Mouse (Mus musculus) olfactory bulb, adult 2 months (tissue): ENCODE results near the gene Gm10320. TPM values are rescaled to one million over a fixed set of nuclear protein-coding genes. Genes with fewer than 3 reads are reported as not detected.

Experiments used
- H3K27ac ChIP-seq: fragments of 200-500 bp; 2 replicates; pipeline ENCODE4 v1.5.1; 2012; ENCODE audit warnings: low read depth, low read length; ENCODE audit not compliant: insufficient read depth
- H3K4me1 ChIP-seq: fragments of 200-500 bp; 2 replicates; pipeline ENCODE4 v1.6.1; 2012; ENCODE audit warnings: low read length; ENCODE audit not compliant: control insufficient read depth, insufficient read depth
- H3K4me3 ChIP-seq: fragments of 200-500 bp; 2 replicates; pipeline ENCODE4 v1.5.1; 2012; ENCODE audit warnings: mild to moderate bottlenecking, low read depth, low read length, moderate library complexity; ENCODE audit not compliant: insufficient read depth
- CTCF ChIP-seq: fragments of 200-500 bp; IDR thresholded peaks from 2 replicates; pipeline ENCODE4 v1.5.1; 2012; ENCODE audit warnings: low read depth, mild to moderate bottlenecking, low read length, moderate library complexity; ENCODE audit not compliant: insufficient read depth
- POLR2A ChIP-seq: fragments of 200-500 bp; IDR thresholded peaks from 2 replicates; pipeline ENCODE4 v1.6.1; 2012; ENCODE audit warnings: mild to moderate bottlenecking, low read depth, low read length, moderate library complexity; ENCODE audit not compliant: insufficient read depth
- WGBS: fragments of 180-500 bp; shearing (Covaris S2); methylation state at CpG from one replicate; pipeline ENCODE4 v1.1.7; 2018; 5-methylcytosine and 5-hydroxymethylcytosine counted together
- polyA plus RNA-seq: library from polyadenylated mRNA; stranded (reverse); fragments of >200 nt; gene quantifications from 2 replicates; pipeline ENCODE4 v1.2.4, GENCODE M21; 2012; ENCODE audit warnings: low replicate concordance; ENCODE audit not compliant: missing spikeins, insufficient read depth, insufficient read length

Gene Gm10320
- polyA plus RNA-seq, 1 experiment, result not detected

DNA sequence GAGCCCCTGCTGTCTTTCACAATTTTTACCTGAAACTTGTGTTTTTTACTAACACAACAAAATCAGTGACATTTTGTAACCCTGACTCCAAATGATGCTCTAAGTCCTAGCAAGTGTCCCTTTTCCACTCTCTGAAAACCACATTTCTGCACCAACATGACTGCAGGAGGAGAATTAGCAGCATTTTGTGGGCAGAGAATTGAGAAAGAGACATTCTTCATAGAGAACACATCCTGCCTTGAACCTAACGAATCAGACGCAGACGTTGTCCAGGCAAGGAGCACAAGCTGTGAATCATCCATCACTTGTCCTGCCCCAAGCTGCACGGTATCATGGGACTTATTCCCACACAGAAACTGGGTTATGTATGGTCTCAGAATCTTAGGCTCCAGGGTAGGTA, 38.7 kb downstream of the Gm10320 start:
- no peak overlapping the region for H3K27ac ChIP-seq
- no peak overlapping the region for H3K4me3 ChIP-seq
- no peak for TF ChIP-seq POLR2A
- no peak for TF ChIP-seq CTCF
- H3K4me1 ChIP-seq, result no peaks in the 10 kb centered on the region
- WGBS, result 82% methylated on average over 4 of the region's 4 CpGs

DNA sequence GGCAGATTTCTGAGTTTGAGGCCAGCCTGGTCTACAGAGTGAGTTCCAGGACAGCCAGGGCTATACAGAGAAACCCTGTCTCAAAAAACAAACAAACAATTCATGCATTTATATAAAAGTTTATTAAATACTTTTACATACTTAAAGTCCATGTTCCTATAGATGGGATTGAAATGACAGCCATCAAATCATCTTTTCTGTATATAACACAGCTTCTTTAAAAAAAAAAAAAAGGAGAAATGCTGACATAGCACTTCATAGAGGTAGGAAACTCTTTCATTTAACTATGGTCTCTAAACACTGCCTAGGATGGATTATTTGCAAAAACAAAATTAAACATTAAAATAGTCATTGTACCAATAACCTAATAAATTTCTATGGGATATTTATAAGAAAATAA, 43.1 kb downstream of the Gm10320 start:
- H3K4me3 ChIP-seq, result no peak overlapping the region
- H3K27ac ChIP-seq, result no peak overlapping the region
- H3K4me1 ChIP-seq, result no peaks in the 10 kb centered on the region
- no peak for TF ChIP-seq POLR2A
- no peak for TF ChIP-seq CTCF

DNA sequence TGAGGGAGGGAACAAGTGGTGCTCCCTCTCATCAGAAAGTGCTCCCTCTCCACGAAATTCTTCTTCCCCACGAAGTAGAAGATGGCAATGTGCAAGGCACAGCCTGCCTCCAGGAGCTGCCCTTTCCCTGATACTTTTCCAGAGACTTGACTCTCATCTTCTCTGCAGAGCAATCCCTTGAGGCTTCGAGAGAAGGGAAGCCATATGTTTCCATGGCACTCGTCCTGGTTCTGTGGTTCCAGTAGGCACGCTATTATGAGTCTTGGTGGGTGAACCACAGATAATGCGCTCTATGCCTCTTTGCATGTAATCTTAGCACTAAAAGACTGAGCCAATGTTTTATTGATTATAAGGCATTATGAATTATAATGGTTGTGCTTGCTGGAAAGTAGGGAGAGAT, 44.1 kb downstream of the Gm10320 start:
- TF ChIP-seq POLR2A (no peak), CTCF (no peak)
- no peak overlapping the region for H3K4me3 ChIP-seq
- H3K27ac ChIP-seq, result no peak overlapping the region
- H3K4me1 ChIP-seq, result no peaks in the 10 kb centered on the region
- 85% methylated on average over 6 of the region's 6 CpGs for WGBS

DNA sequence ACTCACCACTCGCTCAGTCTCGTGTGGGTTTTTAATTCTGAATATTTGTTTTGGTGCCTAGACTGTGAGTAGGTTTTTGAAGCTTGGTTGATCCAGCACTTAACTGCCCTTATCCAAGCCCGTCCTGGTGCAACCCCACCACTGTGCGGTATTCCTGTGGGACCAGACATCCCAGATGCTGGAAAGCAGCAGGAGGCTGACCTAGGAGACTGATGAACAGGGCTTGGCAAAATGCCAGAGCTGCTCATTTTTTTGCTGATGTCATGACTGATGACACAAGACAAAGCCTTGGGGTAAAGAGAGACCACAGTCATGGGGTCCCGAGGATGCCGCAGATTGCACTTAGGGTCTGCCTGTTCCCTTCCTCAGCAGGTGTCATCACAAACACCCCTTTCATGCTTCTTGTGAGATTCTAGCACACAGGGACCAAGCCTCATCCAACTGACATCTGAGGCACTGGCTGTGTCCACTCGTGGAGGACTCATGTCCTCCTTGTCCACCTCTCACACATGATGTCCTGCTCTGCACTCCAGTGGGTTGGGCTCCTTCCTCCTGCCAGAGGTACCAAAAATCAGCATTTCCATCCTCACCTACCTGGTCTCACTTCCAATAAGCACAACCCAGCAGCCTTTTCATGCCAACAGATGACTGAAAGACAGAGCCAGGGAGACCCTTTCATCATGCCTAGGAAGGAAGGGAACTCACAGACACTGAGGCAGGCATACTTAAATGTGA, 46.2 kb downstream of the Gm10320 start:
- no peak overlapping the region for H3K4me3 ChIP-seq
- no peaks in the 10 kb centered on the region for H3K4me1 ChIP-seq
- TF ChIP-seq POLR2A, result no peak
- no peak for TF ChIP-seq CTCF
- WGBS, result 84% methylated on average over 7 of the region's 7 CpGs
- no peak overlapping the region for H3K27ac ChIP-seq

DNA sequence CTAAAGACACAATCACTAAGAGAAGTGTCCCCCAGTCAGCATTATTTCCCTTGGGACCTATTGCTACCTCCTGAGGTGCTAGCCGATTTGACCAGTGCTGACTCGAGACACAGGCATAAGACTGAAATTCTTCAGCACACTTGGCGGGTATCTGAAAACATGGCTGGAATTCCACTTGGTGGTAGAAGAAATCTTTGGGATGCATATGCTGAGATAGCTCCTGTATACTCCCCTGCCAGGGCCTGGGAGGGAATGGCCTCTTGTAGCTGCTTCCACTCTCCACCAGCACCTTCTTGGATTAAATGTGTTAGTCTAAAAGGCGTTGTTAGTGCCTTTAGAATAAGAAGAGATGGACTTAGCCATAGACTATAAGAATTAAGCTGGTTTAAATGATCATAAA, 50.8 kb downstream of the Gm10320 start:
- H3K4me1 ChIP-seq, result no peaks in the 10 kb centered on the region
- 92% methylated on average over 4 of the region's 4 CpGs for WGBS
- H3K27ac ChIP-seq, result no peak overlapping the region
- H3K4me3 ChIP-seq, result no peak overlapping the region
- TF ChIP-seq POLR2A, result no peak
- TF ChIP-seq CTCF, result no peak

DNA sequence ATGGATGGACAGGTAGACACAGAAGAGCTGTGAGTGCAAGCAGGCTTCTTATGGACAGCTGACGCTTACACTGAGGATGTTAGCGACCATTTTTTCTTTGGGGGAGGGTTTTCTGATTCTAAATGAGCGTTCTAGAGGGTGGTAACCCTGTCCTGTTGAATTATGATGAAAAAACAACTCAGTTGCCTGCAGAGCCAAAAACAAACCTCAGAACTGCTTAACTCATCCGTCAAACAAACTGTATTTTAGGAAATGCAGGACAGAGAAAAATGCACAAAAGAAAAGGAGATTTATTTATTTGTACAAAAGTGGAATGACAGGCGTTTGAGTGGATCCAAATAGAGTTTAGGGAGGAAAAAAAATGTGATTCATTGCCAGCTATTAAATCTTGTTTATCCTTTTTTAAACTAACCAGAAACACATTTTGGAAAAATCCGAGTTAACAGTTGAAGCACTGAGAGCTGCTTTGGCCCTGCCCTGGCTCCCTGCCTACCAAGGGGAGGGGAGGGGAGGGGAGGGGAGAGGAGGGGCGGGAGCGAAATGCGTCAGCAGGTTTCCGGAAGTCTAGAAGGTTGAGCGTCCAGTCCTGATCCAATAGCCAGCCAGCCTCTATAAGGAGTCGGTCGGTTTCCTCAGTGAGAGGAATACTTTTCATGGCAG, 51.4 kb downstream of the Gm10320 start:
- no peak overlapping the region for H3K4me3 ChIP-seq
- 59% methylated on average over 13 of the region's 13 CpGs for WGBS
- TF ChIP-seq POLR2A (no peak), CTCF (no peak)
- H3K4me1 ChIP-seq, result no peaks in the 10 kb centered on the region
- no peak overlapping the region for H3K27ac ChIP-seq

Other genes starting within 250 kb of the Gm10320 start
- gene Utp15, start 229.0 kb downstream of the Gm10320 start, polyA plus RNA-seq, result not detected in 2 replicates
- not detected in 2 replicates for gene Ankra2, start 228.9 kb downstream of the Gm10320 start, polyA plus RNA-seq
- not detected in 2 replicates for gene Gm21976, start 212.1 kb downstream of the Gm10320 start, polyA plus RNA-seq
- 487 TPM in 1 of 2 replicates, not detected in the other for gene Btf3, start 175.0 kb downstream of the Gm10320 start, polyA plus RNA-seq
- gene Foxd1, start 137.8 kb downstream of the Gm10320 start, polyA plus RNA-seq, result not detected in 2 replicates
- gene Tmem174, start 145.4 kb upstream of the Gm10320 start, polyA plus RNA-seq, result not detected in 2 replicates
- gene Tmem171, start 202.8 kb upstream of the Gm10320 start, polyA plus RNA-seq, result not detected in 2 replicates